Mouse (Mus musculus) MEL (cell line): ENCODE measurements around the gene Smpd3.
"Not testable (repeated sequence)": the region's sequence is repeated elsewhere in the genome, so short reads cannot be mapped to it uniquely, and the experiment has no call there.

Experiments
- CTCF ChIP-seq, 3 experiments: IDR thresholded peaks in 2 of 3; conservative IDR thresholded peaks in 1 of 3; 2 replicates each; pipeline ENCODE4 v1.5.1; 2011 to 2012; ENCODE audit warnings: low read length in 3 of 3, low read depth in 2 of 3, mild to moderate bottlenecking in 2 of 3, improper control_type of control experiment in 1 of 3, inconsistent platforms in 1 of 3, mixed read lengths in 1 of 3, moderate library complexity in 1 of 3; ENCODE audit not compliant: control insufficient read depth in 1 of 3, insufficient read depth in 1 of 3, poor library complexity in 1 of 3, severe bottlenecking in 1 of 3
- EP300 ChIP-seq, 2 experiments: IDR thresholded peaks; 2 replicates each; pipeline ENCODE4 v1.6.1; 2011; ENCODE audit warnings: improper control_type of control experiment in 2 of 2, low read length in 2 of 2, low read depth in 1 of 2, mild to moderate bottlenecking in 1 of 2
- GABPA ChIP-seq: IDR thresholded peaks from 2 replicates; pipeline ENCODE4 v1.6.1; 2012; ENCODE audit warnings: low read depth, mild to moderate bottlenecking, inconsistent platforms, low read length, improper control_type of control experiment, moderate library complexity
- GATA1 ChIP-seq: IDR thresholded peaks from 2 replicates; pipeline ENCODE4 v1.6.1; 2011; ENCODE audit warnings: low read depth, low read length, improper control_type of control experiment
- HCFC1 ChIP-seq: IDR thresholded peaks from 2 replicates; pipeline ENCODE4 v1.6.1; 2012; ENCODE audit warnings: low read depth, mild to moderate bottlenecking, inconsistent platforms, low read length, improper control_type of control experiment, moderate library complexity
- MAZ ChIP-seq: IDR thresholded peaks from 2 replicates; pipeline ENCODE4 v1.6.1; 2012; ENCODE audit warnings: low read depth, mild to moderate bottlenecking, inconsistent platforms, low read length, improper control_type of control experiment
- POLR2A ChIP-seq, 2 experiments: IDR thresholded peaks; 2 replicates each; pipeline ENCODE4 v1.6.1; 2011 to 2012; ENCODE audit warnings: low read length in 2 of 2, mild to moderate bottlenecking in 2 of 2, control low read depth in 1 of 2, improper control_type of control experiment in 1 of 2, low read depth in 1 of 2, moderate library complexity in 1 of 2; ENCODE audit not compliant: control insufficient read depth in 1 of 2, insufficient read depth in 1 of 2, poor library complexity in 1 of 2
- RCOR1 ChIP-seq: IDR thresholded peaks from 2 replicates; pipeline ENCODE4 v1.6.1; 2012; ENCODE audit warnings: low read depth, mild to moderate bottlenecking, inconsistent platforms, low read length, improper control_type of control experiment
- SIN3A ChIP-seq: IDR thresholded peaks from 2 replicates; pipeline ENCODE4 v1.6.1; 2012; ENCODE audit warnings: low read length, improper control_type of control experiment, inconsistent platforms
- TCF12 ChIP-seq: IDR thresholded peaks from 2 replicates; pipeline ENCODE4 v1.6.1; 2014; ENCODE audit warnings: low read depth, mild to moderate bottlenecking, inconsistent platforms, low read length, improper control_type of control experiment, moderate library complexity
- ZKSCAN1 ChIP-seq: IDR thresholded peaks from 2 replicates; pipeline ENCODE4 v1.6.1; 2012; ENCODE audit warnings: low read depth, mild to moderate bottlenecking, inconsistent platforms, low read length, improper control_type of control experiment, moderate library complexity
- ZMIZ1 ChIP-seq: IDR thresholded peaks from 2 replicates; pipeline ENCODE4 v1.6.1; 2012; ENCODE audit warnings: low read depth, mild to moderate bottlenecking, inconsistent platforms, low read length, improper control_type of control experiment, moderate library complexity
- ZNF384 ChIP-seq: IDR thresholded peaks from 2 replicates; pipeline ENCODE4 v1.6.1; 2012; ENCODE audit warnings: low read depth, mild to moderate bottlenecking, inconsistent platforms, low read length, improper control_type of control experiment

DNA sequence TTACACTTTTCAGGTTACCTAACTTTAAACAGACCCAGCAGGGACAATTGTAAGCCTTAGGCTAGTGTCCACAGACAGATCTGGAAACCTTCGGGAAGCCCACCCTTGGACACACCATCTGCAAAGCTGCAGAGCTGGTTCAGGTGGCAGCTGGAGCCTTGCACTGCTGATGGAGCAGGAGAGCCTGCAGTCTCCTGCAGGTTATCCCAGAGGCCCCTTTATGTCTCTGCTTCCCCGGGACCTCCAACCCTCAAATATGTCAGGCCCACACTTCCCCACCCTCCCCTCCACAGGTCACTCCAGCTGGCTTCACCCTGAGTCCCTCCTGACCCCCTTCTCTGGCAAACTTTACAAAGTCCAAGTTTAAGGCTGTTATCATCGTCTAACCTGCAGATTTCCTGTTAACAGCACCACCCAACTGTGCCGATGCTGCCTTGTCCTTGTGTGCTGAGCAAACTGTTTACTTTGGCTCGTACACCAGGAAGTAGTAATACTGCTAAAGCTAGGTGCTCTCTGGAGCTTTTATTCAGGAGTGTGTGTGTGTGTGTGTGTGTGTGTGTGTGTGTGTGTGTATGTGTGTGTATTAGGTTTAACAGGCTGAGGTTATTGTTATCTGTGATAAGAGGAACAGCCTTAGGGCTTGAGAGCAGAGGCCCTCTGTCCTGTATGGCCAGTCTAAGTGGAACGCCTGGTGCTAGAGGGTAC lies 29.6 kb downstream of the Smpd3 start:
- not testable (repeated sequence) for TF ChIP-seq EP300 (IDR thresholded peaks at IDR 0.05; ENCODE audit: low read depth in 1 of 2, low read length in 2 of 2); POLR2A (IDR thresholded peaks at IDR 0.05; ENCODE audit: control insufficient read depth in 1 of 2, insufficient read depth in 1 of 2, low read depth in 1 of 2, low read length in 2 of 2, poor library complexity in 1 of 2); RCOR1; ZMIZ1; MAZ; ZNF384; CTCF (IDR thresholded peaks at IDR 0.05 in 2 of 3, conservative IDR thresholded peaks at IDR 0.05 in 1 of 3; ENCODE audit: control insufficient read depth in 1 of 3, insufficient read depth in 1 of 3, low read depth in 2 of 3, low read length in 3 of 3, poor library complexity in 1 of 3, severe bottlenecking in 1 of 3); ZKSCAN1; SIN3A; GABPA; HCFC1; GATA1
- TF ChIP-seq TCF12, result 0 out of 2 replicates have a peak, but pooled peaks have one; percentile 11
